Mouse (Mus musculus): Measurements from ENCODE around the gene Clic3. TPM values are rescaled to one million over a fixed set of nuclear protein-coding genes. Genes with fewer than 3 reads are reported as not detected.

Clic3 gene
- polyA plus RNA-seq, 1 experiment from 2014 or later: 0.57 TPM

- no peaks in the 10 kb centered on the region; the same call in 1 of the 2 replicates for H3K36me3 ChIP-seq (ENCODE audit: control insufficient read depth, insufficient read depth, low read length)
- no peak overlapping the region for H3K9ac ChIP-seq (ENCODE audit: low read depth, low read length)
- 91% methylated on average over 17 of the region's 17 CpGs for WGBS
- no peak for DNase-seq (ENCODE audit: low spot score)
- H3K4me2 ChIP-seq (replicated peaks; ENCODE audit: low read depth, low read length): no peak overlapping the region
- H3K9me3 ChIP-seq (ENCODE audit: control insufficient read depth, low read length): no peaks in the 10 kb centered on the region
- no peak overlapping the region for H3K4me3 ChIP-seq (ENCODE audit: low read depth, low read length)
- no peak for ATAC-seq (ENCODE audit: low FRiP score)
- H3K27me3 ChIP-seq (ENCODE audit: control insufficient read depth, insufficient read depth, low read length): no peaks in the 10 kb centered on the region; the same call in none of the 2 replicates
- H3K27ac ChIP-seq (ENCODE audit: low read depth, low read length): no peak overlapping the region
- peaks cover 3% of the 10 kb centered on the region; the same call in 1 of the 2 replicates for H3K4me1 ChIP-seq (replicated peaks; ENCODE audit: control insufficient read depth, insufficient read depth, low read length)
Measured at GRCm38 (mm10) chr2:25433101-25433500, 23.5 kb upstream of the Clic3 start.

DNA sequence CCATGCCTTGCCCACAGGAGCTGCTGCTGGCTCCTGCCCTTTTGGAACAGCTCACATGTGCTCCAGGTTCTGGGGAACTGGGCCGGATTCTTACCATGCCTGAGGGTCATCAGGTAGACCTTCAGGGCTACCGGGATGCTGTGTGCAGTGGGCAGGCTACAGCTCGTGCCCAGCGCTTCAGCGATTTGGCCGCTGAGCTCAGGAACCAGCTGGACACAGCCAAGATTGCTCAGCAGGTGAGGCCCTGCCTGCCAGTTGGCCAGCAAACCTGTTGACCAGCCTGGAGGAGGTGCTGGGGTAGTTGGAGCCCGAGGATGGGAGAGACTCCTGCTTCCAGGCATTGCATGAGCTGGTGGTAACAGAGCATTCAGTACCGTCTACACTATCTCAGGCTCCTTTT, 22.3 kb upstream of the Clic3 start:
- Histone ChIP-seq H3K4me3 (ENCODE audit: low read depth, low read length) (no peak overlapping the region), H3K36me3 (ENCODE audit: control insufficient read depth, insufficient read depth, low read length) (no peaks in the 10 kb centered on the region; the same call in 1 of the 2 replicates), H3K4me1 (replicated peaks; ENCODE audit: control insufficient read depth, insufficient read depth, low read length) (peaks cover 3% of the 10 kb centered on the region; the same call in 1 of the 2 replicates), H3K27me3 (ENCODE audit: control insufficient read depth, insufficient read depth, low read length) (no peaks in the 10 kb centered on the region; the same call in none of the 2 replicates), H3K9ac (ENCODE audit: low read depth, low read length) (no peak overlapping the region), H3K4me2 (replicated peaks; ENCODE audit: low read depth, low read length) (no peak overlapping the region), H3K9me3 (ENCODE audit: control insufficient read depth, low read length) (no peaks in the 10 kb centered on the region), H3K27ac (ENCODE audit: low read depth, low read length) (no peak overlapping the region)
- WGBS: 91% methylated on average over 8 of the region's 8 CpGs
- no peak for DNase-seq (ENCODE audit: low spot score)
- no peak for ATAC-seq (ENCODE audit: low FRiP score)

DNA sequence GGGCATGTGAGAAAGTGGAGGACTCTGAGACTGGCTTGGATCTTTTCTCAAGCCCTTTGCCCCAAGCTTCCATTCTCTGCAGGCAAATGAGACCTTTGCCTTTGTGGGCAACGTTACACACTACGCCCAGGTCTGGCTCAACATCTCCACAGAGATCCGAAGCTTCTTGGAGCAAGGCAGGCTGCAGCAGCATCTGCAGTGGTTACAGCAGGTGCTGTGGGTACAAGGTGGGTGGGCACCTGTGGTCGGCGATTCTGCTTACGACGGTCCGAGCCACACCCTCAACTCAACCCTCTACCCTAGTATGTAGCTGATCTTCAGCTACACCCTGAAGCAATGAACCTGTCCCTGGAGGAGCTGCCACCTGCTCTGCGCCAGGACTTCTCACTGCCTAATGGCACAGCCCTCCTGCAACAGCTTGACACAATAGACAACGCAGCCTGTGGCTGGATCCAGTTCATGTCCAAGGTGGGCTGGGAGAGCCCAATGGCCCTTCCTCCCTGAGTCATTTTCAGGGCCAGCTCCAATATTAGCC, 20.3 kb upstream of the Clic3 start:
- DNase-seq (ENCODE audit: low spot score) (no peak), ATAC-seq (ENCODE audit: low FRiP score) (no peak)
- no peaks in the 10 kb centered on the region for H3K27me3 ChIP-seq (ENCODE audit: control insufficient read depth, insufficient read depth, low read length)
- no peak overlapping the region for H3K4me2 ChIP-seq (replicated peaks; ENCODE audit: low read depth, low read length)
- 94% methylated on average over 10 of the region's 10 CpGs for WGBS
- H3K9me3 ChIP-seq (ENCODE audit: control insufficient read depth, low read length): no peaks in the 10 kb centered on the region
- no peaks in the 10 kb centered on the region for H3K4me1 ChIP-seq (replicated peaks; ENCODE audit: control insufficient read depth, insufficient read depth, low read length)
- H3K36me3 ChIP-seq (ENCODE audit: control insufficient read depth, insufficient read depth, low read length): no peaks in the 10 kb centered on the region; the same call in 1 of the 2 replicates
- no peak overlapping the region for H3K27ac ChIP-seq (ENCODE audit: low read depth, low read length)
- H3K9ac ChIP-seq (ENCODE audit: low read depth, low read length): no peak overlapping the region
- H3K4me3 ChIP-seq (ENCODE audit: low read depth, low read length): no peak overlapping the region

- Histone ChIP-seq H3K9ac (ENCODE audit: low read depth, low read length) (no peak overlapping the region), H3K4me3 (ENCODE audit: low read depth, low read length) (no peak overlapping the region), H3K27ac (ENCODE audit: low read depth, low read length) (no peak overlapping the region), H3K4me2 (replicated peaks; ENCODE audit: low read depth, low read length) (no peak overlapping the region), H3K9me3 (ENCODE audit: control insufficient read depth, low read length) (no peaks in the 10 kb centered on the region), H3K4me1 (replicated peaks; ENCODE audit: control insufficient read depth, insufficient read depth, low read length) (no peaks in the 10 kb centered on the region), H3K27me3 (ENCODE audit: control insufficient read depth, insufficient read depth, low read length) (no peaks in the 10 kb centered on the region), H3K36me3 (ENCODE audit: control insufficient read depth, insufficient read depth, low read length) (no peaks in the 10 kb centered on the region)
- ATAC-seq (ENCODE audit: low FRiP score): no peak
- WGBS: 88% methylated on average over 20 of the region's 20 CpGs
- DNase-seq (ENCODE audit: low spot score): no peak
Measured at GRCm38 (mm10) chr2:25441067-25441466, 15.6 kb upstream of the Clic3 start.

DNA sequence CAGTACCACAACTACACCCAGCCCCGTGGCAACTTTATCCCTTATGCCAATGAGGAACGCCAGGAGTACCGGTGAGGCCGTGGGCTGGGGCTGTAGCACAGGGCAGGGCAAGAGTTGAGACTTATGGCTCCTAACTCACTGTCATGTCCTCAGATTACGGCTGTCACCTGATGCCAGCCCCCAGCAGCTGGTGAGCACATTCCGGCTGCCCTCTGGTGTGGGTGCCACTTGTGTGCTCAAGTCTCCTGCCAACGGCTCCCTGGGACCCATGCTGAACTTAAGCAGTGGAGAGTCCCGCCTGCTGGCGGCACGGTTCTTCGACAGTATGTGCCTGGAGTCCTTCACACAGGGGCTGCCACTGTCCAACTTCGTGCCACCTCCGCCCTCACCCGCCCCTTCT, 14.0 kb upstream of the Clic3 start:
- no peaks in the 10 kb centered on the region for H3K4me1 ChIP-seq (replicated peaks; ENCODE audit: control insufficient read depth, insufficient read depth, low read length)
- H3K9ac ChIP-seq (ENCODE audit: low read depth, low read length): no peak overlapping the region
- WGBS: 90% methylated on average over 14 of the region's 14 CpGs
- no peaks in the 10 kb centered on the region for H3K9me3 ChIP-seq (ENCODE audit: control insufficient read depth, low read length)
- no peak for ATAC-seq (ENCODE audit: low FRiP score)
- H3K4me2 ChIP-seq (replicated peaks; ENCODE audit: low read depth, low read length): no peak overlapping the region
- DNase-seq (ENCODE audit: low spot score): no peak
- no peak overlapping the region for H3K4me3 ChIP-seq (ENCODE audit: low read depth, low read length)
- no peaks in the 10 kb centered on the region for H3K27me3 ChIP-seq (ENCODE audit: control insufficient read depth, insufficient read depth, low read length)
- H3K27ac ChIP-seq (ENCODE audit: low read depth, low read length): no peak overlapping the region
- no peaks in the 10 kb centered on the region for H3K36me3 ChIP-seq (ENCODE audit: control insufficient read depth, insufficient read depth, low read length)

- H3K27ac ChIP-seq (ENCODE audit: low read depth, low read length): no peak overlapping the region
- H3K36me3 ChIP-seq (ENCODE audit: control insufficient read depth, insufficient read depth, low read length): no peaks in the 10 kb centered on the region
- H3K9me3 ChIP-seq (ENCODE audit: control insufficient read depth, low read length): no peaks in the 10 kb centered on the region
- H3K4me3 ChIP-seq (ENCODE audit: low read depth, low read length): no peak overlapping the region
- DNase-seq (ENCODE audit: low spot score) (no peak), ATAC-seq (ENCODE audit: low FRiP score) (no peak)
- no peaks in the 10 kb centered on the region for H3K27me3 ChIP-seq (ENCODE audit: control insufficient read depth, insufficient read depth, low read length)
- WGBS: 89% methylated on average over 8 of the region's 8 CpGs
- H3K9ac ChIP-seq (ENCODE audit: low read depth, low read length): no peak overlapping the region
- no peak overlapping the region for H3K4me2 ChIP-seq (replicated peaks; ENCODE audit: low read depth, low read length)
- no peaks in the 10 kb centered on the region for H3K4me1 ChIP-seq (replicated peaks; ENCODE audit: control insufficient read depth, insufficient read depth, low read length)
Measured at GRCm38 (mm10) chr2:25450853-25451647, 5.6 kb upstream of the Clic3 start.

DNA sequence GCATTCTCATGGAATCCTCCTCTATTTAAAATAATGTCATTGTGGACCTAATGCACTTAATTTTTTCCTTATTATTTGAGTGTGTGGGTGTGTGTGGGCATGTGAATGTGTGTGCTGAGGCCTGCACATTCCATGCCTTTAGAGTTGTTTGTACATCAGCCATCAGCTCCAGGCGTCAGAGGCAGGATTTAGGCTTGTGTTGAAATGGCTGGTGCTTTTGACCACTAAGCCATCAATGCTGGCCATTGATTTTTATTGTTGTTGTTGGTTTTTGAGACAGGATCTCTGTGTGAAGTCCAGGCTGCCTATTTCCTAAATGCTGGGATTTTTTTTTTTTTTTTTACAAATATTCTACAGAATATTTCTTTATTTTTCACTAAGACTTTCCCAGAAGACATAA, 3.7 kb upstream of the Clic3 start:
- Histone ChIP-seq H3K9ac (ENCODE audit: low read depth, low read length) (no peak overlapping the region), H3K27me3 (ENCODE audit: control insufficient read depth, insufficient read depth, low read length) (no peaks in the 10 kb centered on the region), H3K27ac (ENCODE audit: low read depth, low read length) (no peak overlapping the region), H3K4me3 (ENCODE audit: low read depth, low read length) (no peak overlapping the region), H3K36me3 (ENCODE audit: control insufficient read depth, insufficient read depth, low read length) (no peaks in the 10 kb centered on the region), H3K9me3 (ENCODE audit: control insufficient read depth, low read length) (no peaks in the 10 kb centered on the region), H3K4me2 (replicated peaks; ENCODE audit: low read depth, low read length) (no peak overlapping the region), H3K4me1 (replicated peaks; ENCODE audit: control insufficient read depth, insufficient read depth, low read length) (no peaks in the 10 kb centered on the region)
- WGBS: 45% methylated on average over 1 of the region's 1 CpGs
- DNase-seq (ENCODE audit: low spot score): no peak
- ATAC-seq (ENCODE audit: low FRiP score): no peak

DNA sequence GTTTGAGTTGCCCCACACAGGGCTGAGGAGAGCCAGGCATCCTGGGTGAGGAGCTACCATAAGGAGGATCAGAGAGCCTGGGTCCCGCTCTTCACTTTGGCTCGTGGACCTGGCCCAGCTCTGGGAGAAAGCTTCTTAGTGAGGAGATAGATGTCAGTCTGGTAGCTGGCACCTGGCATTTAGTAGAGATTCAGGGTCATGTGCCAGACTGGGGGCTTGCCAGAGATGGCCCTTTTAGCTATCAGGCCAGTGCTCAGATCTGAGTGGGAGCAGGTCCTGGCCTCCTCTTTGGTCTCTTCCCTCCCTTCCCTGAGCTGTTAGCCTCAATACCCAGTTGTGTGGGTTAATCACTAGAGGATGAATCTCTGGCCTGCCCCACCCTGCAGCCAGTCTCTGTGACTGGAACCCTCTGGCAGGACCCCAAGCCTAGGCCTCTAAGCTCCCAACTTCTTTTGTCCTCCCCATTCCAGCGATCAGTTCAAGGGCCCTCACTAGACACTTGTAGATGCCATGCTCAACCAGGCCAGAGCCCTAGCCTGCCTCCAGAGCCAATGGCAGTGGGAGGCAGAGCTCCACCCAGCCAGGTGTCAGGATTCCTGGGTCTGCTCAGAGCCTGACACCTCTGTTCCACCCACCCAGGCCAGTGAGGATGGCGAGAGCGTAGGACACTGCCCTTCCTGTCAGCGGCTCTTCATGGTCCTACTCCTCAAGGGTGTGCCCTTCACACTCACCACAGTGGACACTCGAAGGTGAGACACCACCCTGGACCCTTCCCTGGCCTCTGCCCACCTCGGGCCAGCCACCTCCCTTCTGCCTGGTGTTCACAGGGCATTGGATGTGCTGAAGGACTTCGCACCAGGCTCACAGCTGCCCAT, 621 bp downstream of the Clic3 start:
- ATAC-seq (ENCODE audit: low FRiP score): no peak
- peaks cover 4% of the 10 kb centered on the region; the same call in 1 of the 2 replicates for H3K4me1 ChIP-seq (replicated peaks; ENCODE audit: control insufficient read depth, insufficient read depth, low read length)
- H3K9ac ChIP-seq (ENCODE audit: low read depth, low read length): no peak overlapping the region
- DNase-seq (ENCODE audit: low spot score): no peak
- 86% methylated on average over 9 of the region's 9 CpGs for WGBS
- no peak overlapping the region for H3K4me3 ChIP-seq (ENCODE audit: low read depth, low read length)
- no peaks in the 10 kb centered on the region for H3K36me3 ChIP-seq (ENCODE audit: control insufficient read depth, insufficient read depth, low read length)
- no peak overlapping the region for H3K4me2 ChIP-seq (replicated peaks; ENCODE audit: low read depth, low read length)
- H3K27me3 ChIP-seq (ENCODE audit: control insufficient read depth, insufficient read depth, low read length): no peaks in the 10 kb centered on the region
- H3K9me3 ChIP-seq (ENCODE audit: control insufficient read depth, low read length): no peaks in the 10 kb centered on the region
- H3K27ac ChIP-seq (ENCODE audit: low read depth, low read length): no peak overlapping the region
